Mouse (Mus musculus) gastrocnemius, postnatal 10 days (tissue): ENCODE measurements around the gene Matk. TPM values are rescaled to one million over a fixed set of nuclear protein-coding genes. Genes with fewer than 3 reads are reported as not detected.

Experiments used
- DNase-seq: peaks from one replicate; pipeline ENCODE4 v3.0.0; 2021; ENCODE audit warnings: mixed read lengths
- total RNA-seq, 2 experiments: library from RNA; stranded (reverse); gene quantifications; 2 replicates each; pipeline ENCODE4 v1.2.3; 2021

The Matk gene
- total RNA-seq, 2 experiments from 2014 or later: 0.70 to 1.3 TPM

- no peak for DNase-seq
Measured at GRCm38 (mm10) chr10:81286586-81286985, 33.9 kb downstream of the Matk start.

GRCm38 (mm10) chr10:81287513-81288157 is 34.9 kb downstream of the Matk start:
- DNase-seq: peak; percentile 72

- peak; percentile 59 for DNase-seq
Measured at GRCm38 (mm10) chr10:81288601-81289000, 35.9 kb downstream of the Matk start.

GRCm38 (mm10) chr10:81289278-81289677 is 36.5 kb downstream of the Matk start:
- peak; percentile 70 for DNase-seq

DNA sequence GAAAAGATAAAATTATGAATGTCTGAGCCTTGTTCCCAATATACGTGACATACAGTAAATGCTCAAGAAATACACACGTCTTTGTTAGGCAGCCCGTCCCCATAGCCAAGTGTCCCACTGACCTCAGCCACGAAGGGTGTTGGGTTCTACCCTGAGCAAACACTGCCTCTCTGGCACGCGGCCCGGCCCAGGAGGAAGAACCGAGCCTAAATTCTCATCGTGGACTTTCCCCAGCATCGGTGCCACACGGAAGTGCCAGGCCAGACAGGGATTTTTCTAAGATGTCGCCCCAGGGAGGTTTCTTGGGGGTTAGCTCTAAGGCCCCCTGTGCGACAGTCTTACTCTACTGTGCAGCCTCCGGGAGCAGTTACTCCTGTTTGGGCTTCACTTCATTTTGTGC is 37.1 kb downstream of the Matk start:
- DNase-seq: no peak

- no peak for DNase-seq
Measured at GRCm38 (mm10) chr10:81290698-81291460, 38.1 kb downstream of the Matk start.

GRCm38 (mm10) chr10:81291511-81292104 is 38.9 kb downstream of the Matk start, which contains the start of gene Tjp3:
Gene Tjp3, minus strand, starts transcription at chr10:81291581.
- no peak for DNase-seq

- DNase-seq: peak; percentile 97
Measured at GRCm38 (mm10) chr10:81292554-81293333, 40.0 kb downstream of the Matk start, which contains the start of gene Pip5k1c. Gene Pip5k1c, plus strand, starts transcription at chr10:81292963.

DNA sequence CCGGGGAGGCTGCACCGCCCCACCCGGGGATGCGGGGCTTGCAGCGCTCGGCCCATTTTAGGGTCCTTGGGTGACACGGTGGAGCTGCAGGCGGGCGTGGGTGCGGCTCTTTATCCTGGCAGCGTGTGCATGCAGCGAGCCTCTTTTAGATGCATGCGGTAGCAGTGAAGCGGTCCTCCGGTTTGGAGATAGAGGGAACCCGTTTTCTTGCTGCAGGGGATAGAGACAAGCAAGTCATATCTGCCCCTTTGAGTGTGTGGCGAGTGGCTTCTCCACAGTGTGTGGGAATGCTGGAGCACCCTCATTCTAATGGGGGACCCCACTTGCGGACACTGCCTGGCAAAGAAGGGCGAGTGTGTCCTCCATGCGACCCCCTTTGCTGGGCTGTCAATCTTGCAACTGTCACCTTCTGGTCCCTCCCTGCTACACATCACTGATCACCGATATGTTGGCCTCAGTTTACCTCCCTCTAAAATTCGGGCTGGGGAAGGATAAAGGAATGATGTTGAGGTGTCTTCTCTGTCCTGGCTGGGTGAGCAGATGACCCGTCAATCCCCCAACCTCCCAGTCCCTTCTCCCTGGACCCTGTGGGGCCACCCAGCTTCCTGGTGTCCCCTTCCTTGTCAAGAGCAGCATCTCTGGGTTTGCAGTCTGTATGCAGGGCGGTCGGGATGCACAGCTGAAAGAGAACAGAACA is 40.7 kb downstream of the Matk start:
- DNase-seq: no peak

DNA sequence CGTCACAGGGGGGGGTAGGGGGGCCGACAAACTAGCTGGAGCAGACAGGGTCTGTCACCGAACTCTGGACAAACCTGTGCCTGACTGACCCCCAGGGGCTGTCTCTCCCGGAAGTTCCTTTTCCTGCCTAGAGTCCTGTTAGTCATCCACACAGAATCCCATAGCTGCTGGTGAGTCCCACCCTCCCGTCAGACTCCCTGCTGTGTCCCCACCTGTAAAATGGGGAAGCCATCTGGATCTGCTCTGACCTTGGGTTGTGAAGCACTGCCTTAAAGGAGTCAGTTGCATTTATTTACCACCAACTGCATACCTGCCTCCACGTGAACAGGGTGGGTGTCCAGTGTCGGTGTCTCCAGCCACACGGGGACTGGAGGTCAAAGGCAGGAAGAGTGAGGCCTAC is 41.7 kb downstream of the Matk start:
- no peak for DNase-seq

DNA sequence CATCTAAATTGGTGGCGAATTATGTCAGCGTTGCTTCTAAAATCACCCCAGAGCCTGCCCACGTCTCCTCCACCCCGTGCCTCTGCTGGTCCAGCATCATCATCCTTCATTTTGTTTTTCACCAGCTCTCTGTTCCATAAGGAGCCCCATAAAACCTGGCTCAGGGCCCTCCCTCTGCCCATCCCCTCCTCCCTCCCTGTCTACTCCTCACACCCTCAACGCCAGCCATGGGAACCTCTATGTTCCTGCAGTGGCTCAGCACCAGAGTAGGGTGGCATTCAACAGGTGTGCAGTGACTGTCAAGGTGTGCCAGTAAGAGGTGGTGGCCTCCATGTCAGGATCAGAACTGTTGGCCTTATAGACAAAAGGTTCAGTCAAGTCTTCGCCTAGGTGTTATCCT is 42.5 kb downstream of the Matk start:
- DNase-seq: no peak

- no peak for DNase-seq
Measured at GRCm38 (mm10) chr10:81297246-81297645, 44.5 kb downstream of the Matk start.

DNA sequence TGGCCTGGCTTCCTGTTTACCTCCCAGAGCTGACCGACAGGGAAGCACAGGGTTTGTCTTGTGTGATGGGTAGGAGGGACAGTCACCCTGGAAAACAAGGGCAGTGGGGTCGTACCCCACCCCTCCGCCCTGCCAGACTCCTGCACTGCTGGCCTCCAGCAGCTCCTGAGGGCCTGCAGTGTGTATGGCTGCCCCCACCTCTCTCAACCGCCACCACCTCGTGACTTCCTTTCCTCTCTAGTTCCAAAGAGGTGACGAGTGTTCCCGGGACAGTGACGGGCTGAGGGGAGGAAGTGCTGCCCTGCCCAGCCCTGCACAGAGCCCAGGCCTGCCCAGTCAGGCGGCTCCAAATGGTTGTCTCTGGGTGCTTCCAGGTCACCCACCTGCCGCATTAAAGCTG is 45.1 kb downstream of the Matk start:
- DNase-seq: no peak

DNA sequence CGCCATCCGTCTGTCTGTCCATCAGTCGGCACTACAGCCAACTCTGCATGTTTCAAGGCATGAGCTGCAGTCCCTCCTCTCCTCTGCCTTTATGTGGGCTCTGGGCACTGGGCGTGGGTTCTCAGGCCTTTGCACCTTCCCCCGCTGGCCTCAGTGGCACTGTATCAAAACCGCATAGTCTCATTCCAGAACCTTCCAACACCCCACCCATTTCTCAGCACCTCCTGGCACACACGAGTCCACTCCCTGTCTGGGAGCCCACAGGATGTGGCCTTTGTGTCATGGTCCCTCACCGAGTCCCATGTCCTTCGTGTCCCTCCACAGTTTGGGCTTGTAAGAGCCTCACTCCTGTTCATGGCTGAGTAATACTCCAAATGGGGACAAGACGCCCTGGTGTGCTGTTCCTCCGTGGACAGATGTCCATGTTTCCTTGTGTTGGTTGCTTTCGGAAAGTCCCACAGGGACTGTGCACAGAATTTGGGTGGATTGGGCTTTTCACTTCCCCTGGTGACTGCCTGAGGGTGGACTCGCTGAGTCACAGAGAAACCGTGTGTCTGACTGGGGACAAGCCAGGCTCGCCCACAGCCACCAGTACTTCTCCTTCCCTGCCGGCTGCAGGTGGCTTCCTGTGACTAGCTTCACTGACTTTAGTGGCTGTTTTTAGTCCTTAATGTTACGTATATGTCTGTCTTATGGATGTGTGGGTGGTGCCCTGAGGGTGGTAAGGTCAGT is 45.8 kb downstream of the Matk start:
- no peak for DNase-seq

DNA sequence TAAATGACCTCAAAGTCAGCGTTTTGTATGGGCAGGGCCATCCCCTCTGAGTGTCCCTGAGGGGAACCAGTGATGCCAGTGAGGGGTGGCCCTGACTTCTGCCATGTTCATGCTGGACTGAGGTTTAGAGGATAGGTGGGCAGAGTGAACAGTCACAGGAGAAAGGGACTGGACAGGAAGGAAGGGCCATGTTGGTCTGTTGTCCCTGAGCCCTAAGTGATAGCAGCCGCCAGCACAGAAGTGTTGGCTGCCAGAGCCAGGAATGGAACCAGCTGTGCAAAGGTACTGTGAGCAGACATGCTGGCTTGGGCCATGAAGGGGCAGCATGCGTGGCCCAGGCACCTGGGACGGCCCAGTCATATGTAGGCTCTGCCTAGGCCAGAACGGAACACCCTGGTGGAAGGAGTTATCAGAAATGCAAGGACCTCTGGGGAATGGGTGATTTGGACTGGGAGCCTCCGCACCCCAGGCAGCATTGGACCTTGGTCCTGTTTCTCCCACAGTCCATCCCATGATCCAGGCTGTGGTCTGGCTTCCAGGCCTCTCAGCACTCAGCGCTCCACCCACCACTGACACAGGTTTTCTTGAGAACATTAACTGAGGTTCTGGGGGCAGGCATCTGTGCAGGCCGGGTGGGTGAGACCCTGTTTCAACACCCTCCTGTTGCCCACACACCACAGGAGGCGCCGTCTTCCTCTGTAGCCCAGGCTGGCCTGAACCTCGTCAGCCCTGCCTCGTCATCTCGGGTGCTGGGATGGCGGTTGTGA is 47.0 kb downstream of the Matk start:
- DNase-seq: no peak

GRCm38 (mm10) chr10:81300352-81300907 is 47.7 kb downstream of the Matk start:
- DNase-seq: no peak

GRCm38 (mm10) chr10:81301321-81301720 is 48.6 kb downstream of the Matk start:
- DNase-seq: no peak

GRCm38 (mm10) chr10:81302288-81302687 is 49.6 kb downstream of the Matk start:
- no peak for DNase-seq

- DNase-seq: no peak
Measured at GRCm38 (mm10) chr10:81302781-81303218, 50.1 kb downstream of the Matk start.

GRCm38 (mm10) chr10:81303258-81303657 is 50.5 kb downstream of the Matk start:
- no peak for DNase-seq
